Mouse (Mus musculus): ENCODE results near the gene Slc25a21.

DNA sequence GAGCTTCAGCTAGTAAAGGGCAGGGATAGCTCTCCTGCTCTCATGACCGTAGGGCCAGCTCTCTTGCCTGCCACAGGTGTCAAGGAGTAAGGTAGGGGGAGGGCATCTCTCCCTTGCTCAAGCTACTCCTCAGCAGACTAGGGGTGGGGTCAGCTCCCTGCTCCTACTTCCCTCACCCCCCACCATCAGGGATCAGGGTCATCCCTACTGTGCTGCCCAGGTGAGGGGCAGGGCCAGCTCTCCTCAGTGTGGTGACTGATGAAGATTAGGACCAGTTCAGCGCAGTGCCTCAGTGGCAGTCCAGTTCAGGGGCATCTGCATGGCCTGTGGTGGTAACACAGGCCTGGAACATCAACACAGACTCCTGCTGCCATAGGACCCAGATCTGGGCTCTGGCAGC lies 376.7 kb downstream of the Slc25a21 start:
- TF ChIP-seq CTCF (IDR thresholded peaks at IDR 0.05; ENCODE audit: extremely low read depth, insufficient read depth, low read length): no peak
- TF ChIP-seq POLR2A (IDR thresholded peaks at IDR 0.05; ENCODE audit: extremely low read depth, insufficient read depth, low read length): no peak
